Mouse (Mus musculus) ZHBTc4 (cell line): ENCODE results near the gene Sirt7.

ENCODE experiments used
- DNase-seq: peaks from one replicate; pipeline ENCODE4 v3.0.0-alpha.2; 2011; ENCODE audit warnings: low read depth, low spot score

Sirt7 gene

GRCm38 (mm10) chr11:120617519-120618112 is 7.4 kb downstream of the Sirt7 start, which contains the start of gene Pcyt2:
Pcyt2 (minus strand) TSS chr11:120617936.
- peak; percentile 98 for DNase-seq

- no peak for DNase-seq
Measured at GRCm38 (mm10) chr11:120616617-120617294, 8.3 kb downstream of the Sirt7 start.

DNA sequence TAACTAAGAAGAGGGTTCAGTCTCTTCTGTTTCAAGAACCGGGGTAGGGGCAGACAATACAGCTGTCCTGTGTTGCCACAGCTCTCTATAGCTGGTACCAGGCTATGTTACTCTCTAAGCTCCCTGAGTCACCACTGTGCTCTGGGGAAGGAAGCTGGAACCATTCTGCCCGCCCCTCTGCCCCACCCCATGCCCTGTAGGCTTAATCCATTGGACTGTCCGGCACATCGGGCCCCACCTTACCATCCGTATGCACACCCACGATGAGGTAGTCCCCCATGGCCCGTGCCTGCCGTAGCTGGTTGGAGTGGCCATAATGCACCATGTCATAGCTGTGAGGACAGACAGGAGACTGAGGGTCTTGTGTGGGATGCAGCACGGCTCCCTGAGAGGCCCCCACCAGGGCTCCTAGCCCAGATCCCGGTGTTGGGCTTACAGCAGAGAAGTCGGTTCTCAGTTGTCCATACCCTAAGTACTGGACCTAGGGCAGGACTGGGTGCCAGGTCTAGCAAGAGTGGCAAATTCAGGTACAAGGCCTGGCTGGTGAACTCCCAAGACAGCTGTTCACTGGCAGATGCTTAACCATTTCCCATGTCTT is 9.3 kb downstream of the Sirt7 start:
- no peak for DNase-seq

DNA sequence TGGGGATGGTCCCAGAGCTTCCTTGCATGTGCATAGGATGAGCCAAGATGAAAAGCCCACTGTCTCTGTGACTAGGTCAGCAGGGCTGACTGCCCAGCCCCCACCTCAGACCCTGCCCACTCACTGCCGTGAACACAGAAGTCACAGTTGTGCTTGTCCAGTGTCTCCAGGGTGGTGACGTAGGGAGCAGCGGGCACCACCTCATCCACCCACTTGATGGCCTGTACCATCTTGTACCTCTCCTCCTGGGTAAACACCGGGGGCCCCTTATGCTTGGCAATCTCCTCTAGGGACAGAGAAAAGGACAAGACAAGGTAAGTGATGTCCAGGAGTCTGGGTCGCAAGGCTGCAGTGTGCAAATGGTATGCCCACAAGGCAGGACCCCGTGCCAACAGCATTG is 9.9 kb downstream of the Sirt7 start:
- no peak for DNase-seq

DNA sequence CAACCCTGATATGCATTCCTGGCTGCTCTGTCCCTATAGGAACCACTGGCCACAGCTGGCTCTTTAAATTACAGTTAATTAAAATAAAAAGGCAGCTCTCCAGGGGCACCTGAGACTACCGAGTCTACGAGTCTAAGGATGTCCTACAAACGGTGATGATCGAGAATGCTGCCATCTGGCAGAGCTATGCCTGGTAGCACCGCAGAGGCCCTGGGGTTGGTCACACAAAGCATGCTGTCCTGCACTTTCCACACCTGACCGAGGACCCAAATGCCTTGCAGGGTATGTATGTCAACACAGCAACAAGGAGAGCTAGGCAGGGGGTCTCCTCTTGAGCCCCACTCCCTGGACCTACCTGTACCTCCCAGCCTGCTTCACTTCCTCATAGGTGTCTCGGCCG is 11.1 kb downstream of the Sirt7 start:
- DNase-seq, result no peak

DNA sequence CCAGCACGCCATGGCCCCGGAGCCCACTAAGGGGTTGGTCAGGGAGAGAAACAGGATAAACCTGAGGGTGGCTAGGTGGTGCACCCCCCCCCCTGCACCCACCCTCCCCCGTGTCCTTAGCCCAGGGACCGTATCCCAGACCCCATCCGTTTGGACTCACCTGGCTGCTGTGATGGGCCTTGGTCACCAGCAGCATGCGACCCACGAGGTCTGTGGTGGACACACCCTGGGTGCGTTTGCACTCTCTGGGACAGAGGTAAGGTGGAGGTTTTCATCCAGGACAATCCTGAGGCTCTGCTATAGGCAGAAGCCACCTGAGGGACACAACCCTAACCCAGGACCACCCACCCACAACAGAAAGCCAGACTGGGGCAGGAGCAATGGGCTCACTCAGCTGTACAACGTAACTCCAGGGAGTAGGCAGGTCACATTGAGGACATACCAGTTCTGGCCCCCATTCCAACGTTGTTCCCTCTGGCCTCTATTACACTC is 11.5 kb downstream of the Sirt7 start:
- no peak for DNase-seq

DNA sequence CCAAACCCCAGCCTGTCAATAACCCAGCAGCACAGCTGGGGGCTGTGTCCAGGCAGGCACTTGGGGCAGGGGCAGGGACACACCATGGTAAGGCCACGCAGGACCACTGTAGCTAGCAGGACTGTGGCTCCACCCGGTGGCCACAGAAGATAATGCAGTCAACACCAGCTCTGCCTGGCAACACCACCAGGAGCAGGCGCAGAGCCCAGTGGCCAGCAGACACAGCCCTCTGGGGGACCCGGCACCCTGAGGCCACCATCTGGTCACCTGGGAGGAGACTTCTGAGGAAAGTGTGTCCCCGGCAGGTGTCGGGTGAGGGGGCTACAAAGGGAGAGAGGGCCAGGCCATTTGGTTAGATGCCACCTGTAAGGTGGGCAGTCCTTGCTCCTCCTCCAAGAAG is 12.3 kb downstream of the Sirt7 start:
- peak; percentile 74 for DNase-seq

DNA sequence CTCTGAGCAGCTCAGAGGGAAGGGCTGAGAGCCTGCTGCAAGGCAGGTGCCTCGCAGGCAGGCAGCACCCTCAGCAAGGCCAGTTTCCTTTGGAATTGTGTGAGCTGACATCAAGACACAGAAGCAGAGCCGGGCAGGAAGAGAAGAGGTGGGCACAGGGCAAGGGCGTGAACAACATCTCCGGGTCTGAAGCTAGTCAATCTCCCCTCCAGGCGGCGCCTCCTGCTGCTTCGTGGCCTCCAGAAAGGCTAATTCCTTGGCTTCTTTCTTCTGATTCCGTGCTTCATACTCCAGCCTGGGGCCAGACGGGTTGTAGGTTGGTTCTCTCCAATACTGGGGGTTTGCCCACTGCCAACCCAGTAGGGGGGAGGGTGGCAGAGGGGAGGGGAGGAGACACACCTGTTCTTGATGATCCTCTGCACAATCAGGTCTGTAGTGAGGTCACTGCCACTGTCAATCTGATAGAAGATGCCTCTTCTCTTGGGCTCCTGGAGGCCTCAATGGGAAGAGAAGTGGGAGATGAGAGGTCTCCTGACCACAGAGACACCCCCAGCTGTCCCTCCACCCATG is 14.5 kb downstream of the Sirt7 start:
- no peak for DNase-seq

DNA sequence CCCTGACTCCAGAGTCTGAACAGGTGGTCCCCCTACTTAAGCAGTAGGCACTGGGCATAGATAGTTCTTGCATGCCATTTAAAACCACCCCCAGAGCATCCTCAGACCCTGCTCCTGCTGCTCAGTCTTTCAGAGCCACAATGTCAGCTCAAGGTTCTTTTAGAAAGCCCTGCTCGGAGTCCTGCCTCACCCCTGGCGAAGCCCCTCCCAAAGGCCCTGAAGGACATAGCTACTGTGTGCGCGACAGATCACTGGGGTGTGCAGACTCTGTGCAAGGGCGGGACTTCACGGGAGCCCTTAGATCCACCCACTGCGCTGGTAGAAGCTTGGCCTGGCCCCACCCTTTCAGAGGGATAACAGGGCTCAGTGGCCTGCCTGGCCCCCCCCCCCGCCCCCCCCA is 15.8 kb downstream of the Sirt7 start:
- peak; percentile 90 for DNase-seq

DNA sequence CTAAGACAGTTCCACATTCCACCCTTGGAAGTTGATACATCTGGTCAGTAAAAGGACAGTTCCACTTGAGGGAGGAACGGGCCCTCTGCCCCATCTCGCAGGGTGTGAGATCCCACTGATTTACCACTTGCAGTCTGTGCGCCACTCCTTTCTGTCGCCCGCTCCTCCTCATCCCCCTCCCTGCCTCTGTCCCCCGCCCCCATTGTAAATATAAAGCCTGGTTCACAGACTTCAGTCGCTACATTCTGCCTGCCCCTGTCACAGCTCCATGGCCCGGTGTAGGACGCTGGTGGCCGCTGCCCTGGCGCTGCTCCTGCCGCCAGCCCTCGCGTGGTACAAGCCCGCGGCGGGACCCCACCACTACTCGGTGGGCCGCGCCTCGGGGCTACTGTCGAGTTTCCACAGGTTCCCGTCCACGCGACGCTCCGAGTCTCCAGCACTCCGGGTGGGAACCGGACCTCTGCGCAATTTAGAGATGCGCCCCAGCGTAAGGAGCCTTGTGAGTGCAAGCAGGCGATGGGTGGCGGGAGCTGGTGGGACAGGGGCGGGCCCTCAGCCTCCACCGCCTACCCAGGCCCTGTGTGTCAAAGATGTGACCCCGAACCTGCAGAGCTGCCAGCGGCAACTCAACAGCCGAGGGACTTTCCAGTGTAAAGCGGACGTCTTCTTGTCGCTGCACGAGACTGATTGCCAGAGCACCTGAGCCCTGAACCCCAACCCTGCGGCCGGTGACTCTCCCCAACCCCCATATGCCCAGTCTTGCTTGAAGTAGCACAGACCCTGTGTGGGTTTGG is 16.6 kb downstream of the Sirt7 start, which contains the start of gene Npb:
Gene Npb (plus strand): TSS at position 237 of the 794 bp plus-strand sequence.
- peak; percentile 51 for DNase-seq

DNA sequence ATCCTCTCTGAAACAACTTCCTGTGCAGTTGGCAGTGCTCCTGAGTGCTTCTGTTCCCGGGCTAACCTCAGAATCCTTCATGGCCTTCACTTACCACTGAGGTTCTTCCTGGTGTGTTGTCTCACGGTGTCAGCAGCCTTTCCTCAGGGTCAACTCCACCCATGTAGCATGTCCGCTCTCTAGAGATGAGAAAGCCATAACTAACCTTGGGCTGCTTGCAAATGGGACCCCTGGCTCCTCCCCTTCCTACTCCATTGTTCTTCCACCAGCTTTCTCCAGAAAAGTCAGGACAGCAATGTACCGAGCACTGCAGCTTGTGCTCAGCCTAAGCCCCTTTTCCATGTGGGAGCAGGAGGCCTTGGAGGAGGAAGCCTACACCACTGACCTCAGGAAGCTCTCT is 18.3 kb downstream of the Sirt7 start:
- DNase-seq, result peak; percentile 67

DNA sequence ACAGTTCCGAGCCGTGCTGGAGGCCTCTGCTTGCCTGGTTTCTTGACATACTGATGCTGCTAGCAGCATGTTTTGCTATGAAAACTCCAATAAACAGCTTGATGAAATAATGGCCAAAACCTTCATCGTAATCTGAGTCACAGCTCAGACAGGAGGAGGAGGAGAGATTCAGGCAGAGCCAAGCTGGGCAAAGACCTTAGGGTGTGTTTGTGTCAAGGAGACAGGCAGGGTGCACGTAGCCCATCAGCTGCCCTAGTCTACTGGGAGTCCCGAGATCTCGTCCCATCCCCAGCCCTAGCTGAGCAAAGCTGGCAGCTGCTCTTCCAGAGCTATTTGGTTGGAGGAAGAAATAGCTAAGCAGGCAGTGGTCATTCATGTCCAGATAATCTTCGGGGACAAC is 19.4 kb downstream of the Sirt7 start:
- DNase-seq, result no peak

DNA sequence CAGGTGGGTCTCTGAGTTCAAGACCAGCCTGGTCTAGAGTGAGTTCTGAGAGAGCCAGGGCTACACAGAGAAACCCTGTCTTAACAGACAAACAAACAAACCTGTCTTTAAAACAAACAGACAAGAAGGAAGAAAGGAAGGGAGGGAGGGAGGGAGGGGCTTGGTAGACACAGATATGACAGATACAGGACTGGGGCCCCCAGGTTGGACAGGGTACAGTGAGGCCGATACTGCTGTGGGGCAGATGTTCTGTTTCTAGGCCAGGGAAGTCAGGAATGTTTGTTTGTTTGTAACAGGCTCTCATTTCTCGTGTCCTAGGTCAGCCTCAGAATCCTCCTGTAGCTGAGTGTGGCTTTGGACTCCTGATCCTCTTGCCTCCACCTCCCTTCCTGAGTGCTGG is 21.5 kb downstream of the Sirt7 start:
- no peak for DNase-seq

DNA sequence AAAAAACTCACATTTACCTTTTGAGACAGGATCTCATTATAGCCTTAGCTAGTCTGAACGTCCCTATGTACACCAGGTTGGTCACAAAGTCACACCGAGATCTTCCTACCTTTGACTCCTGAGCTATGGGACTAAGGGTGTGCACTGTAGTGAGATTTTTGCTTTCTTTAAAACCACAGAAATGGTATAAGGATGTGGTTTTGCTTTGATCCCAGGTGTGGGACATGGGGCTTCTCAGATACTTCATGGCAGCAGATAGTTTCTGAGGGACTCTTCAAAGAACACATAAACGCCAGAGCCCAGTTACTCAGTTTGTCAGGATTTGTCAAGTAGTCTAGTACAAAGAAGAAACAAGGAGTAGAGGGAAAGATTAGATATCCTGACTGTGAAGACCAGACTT is 24.3 kb downstream of the Sirt7 start:
- no peak for DNase-seq

DNA sequence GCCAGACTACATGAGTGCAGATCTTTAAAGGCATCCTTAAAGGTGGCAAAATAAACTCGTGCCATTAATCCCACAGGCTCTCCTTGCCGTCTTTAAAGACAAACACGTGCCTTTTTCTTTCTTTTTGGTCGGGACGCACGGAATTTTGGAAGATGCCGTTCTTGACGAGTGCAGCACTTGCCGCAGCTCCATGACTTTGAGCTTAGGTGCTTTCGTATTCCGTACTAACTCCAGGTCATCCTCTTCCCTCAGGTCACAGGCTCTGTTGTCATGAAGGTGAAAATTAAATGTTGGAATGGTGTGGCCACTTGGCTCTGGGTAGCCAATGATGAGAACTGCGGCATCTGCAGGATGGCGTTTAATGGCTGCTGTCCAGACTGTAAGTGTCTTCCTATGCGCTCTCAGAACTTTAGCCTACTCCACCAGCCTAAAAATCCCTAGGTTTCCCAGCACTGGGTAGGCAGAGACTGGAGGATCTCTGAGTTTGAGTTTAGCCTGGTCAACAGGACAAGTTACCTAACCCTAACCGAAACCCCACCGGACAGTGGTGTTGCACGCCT is 26.0 kb downstream of the Sirt7 start:
- no peak for DNase-seq

DNA sequence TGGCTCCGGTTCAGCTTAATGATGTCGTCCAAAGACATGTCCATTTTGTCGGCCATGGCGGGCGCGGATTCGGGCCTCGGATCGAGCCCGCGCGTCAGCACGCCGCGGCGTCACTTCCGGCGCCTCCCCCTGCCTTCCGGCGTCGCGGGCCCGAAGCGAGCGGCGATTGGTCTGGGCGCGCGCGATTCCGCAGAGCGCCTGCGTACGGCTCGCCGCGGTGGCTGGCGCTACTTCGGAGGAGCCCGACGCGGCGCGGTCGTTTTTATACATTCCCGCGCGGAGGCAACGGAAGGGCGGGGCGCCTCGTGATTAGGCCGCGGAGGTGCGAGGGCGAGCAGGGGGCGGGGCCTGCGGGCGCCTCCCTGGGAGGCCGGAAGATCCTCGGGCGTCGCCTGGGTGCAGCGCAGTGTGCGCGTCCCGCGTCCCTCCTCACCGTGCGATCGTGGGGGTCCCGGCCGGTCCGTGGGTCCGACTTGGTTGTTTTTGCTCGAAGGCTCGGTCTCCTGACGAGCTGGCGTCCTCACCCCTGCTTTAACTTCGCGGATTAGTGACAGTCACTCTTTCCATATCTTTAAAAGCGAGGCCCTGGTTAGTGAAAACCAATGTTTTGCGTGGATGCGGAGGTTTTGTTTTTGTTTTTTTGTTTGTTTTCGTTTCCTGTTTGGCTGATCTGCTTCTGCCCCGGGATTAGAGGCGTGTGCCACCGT is 26.6 kb downstream of the Sirt7 start, which contains the start of the genes Alyref and Anapc11:
Gene Alyref (minus strand): TSS at position 83 of the 707 bp plus-strand sequence.
Gene Anapc11 (plus strand): TSS at position 139 of the 707 bp plus-strand sequence.
- peak; percentile 98 for DNase-seq

DNA sequence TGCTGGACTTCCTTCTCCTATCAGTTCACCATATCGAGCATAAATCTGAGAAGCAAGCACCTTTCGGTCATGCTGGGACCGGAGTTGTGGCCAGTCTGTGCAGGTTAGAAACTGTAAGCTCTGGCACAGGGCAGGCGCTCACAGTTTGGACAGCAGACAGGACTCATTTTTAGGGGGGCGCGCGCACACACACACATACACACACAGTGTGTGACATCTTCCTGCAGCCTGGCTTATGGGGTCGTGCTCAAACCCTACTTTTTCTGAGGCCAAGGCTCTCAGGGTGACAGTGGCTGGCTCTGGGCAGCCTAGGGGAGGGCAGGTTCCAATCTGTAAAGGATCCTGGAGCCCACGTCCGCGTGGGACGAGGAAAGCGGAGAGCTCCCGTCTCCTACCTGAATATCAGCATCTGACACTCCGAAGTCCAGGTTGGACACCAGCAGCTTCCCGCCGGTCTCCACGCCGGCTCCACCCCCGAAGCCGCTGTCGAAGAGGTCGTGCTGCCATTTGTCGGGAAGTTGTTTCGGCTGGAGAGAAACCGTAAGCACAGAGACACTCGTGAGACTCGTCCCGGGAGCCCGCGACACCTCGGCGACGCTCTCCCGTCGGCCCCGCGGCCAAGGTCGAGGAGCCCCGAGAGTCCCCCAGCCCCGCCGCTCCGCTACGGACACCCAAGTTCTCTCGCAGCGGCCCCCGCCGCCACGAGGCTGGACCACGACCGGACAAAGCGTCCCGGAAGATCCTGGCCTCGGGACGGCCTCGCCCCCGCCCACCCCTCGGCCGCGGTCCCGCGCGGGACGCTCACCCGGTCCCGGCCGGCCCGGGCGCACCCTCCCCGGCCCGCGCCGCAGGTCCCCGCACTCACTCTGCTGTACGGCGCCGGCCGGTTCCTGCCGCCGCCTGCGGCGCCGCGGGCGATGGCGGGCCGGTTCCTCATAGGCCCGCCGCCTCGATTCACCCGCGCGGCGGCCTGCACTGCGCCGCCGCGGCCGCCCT is 27.5 kb downstream of the Sirt7 start:
- DNase-seq, result peak; percentile 54

DNA sequence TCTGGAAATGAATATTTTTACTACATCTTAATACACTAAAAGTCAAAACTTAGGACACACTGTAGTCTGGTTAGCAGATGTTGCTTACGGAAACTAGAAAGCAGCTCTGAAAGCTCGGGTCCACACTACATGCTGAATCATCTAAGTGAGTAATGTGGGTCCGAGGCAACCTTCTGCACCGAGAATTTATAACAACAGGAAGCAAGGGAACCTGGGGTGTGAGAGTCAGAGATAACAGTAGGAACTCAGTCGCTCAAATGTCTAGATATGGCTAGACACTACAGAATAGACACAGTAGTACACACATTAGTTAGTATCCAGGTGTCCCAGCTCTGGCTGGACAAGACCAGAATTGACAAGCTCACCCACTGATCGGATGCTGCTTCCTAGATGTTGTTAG is 36.5 kb downstream of the Sirt7 start:
- no peak for DNase-seq

GRCm38 (mm10) chr11:120583937-120584336 is 41.1 kb downstream of the Sirt7 start:
- DNase-seq, result peak; percentile 39
